8 mouse cellular contexts compared by ENCODE assay signal in the genomic region with DNA sequence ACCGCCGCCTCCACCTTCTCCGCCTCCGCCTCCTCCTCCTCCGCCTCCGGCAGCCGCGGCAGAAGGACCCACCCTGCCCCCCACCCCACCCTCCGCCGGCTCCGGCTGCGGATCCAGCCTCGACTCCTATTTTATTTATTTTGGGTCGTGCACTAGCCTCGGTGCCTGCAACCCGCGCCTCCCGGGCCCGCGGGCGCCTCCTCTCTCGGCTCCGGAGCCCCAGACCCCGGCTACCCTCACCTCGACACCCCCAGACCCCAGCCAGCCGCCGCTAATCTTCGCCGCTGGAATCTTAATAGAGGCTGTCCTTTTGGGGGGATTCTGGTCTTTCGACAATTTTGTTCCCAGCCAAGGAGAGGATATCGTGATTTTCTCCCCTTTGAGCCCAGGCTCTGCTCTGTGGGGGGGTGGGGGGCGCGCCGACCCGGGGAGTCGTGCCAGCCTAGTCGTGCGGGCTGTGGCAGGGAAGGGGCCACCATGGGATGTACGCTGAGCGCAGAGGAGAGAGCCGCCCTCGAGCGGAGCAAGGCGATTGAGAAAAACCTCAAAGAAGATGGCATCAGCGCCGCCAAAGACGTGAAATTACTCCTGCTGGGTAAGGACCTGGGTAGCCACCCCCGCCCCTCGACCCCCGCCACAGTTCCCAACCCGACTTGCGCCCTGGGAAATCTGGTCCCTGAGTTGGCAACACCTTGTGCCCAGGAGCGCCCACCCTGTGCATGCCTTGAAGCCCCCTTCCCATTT. TPM values are rescaled to one million over a fixed set of nuclear protein-coding genes. Genes with fewer than 3 reads are reported as not detected.
DNase-seq lines count a peak whose midpoint lies in the region; ATAC-seq and TF ChIP-seq lines count a peak whose summit lies in the region.

No protein-coding gene starts in this region.

- no peak for DNase-seq in liver, adult 2 months (ENCODE audit: extremely low read depth, low read depth, low spot score)
- DNase-seq in liver: no peak
- DNase-seq in cerebellum, adult 11 months: peak; percentile 57
- DNase-seq in forebrain, embryonic 10.5 days (ENCODE audit: extremely low spot score, low spot score): peak; percentile 42
- peak; percentile 40 for DNase-seq in liver, embryonic 11.5 days (ENCODE audit: low spot score)
- no peak for DNase-seq in adrenal gland, postnatal 4 days (ENCODE audit: low spot score in 2 of 2)
- DNase-seq in left cerebral cortex, postnatal 25 days (ENCODE audit: low spot score in 2 of 2): no peak

- peaks cover 16% of the 10 kb centered on the region for H3K27me3 ChIP-seq in liver, adult 2 months (ENCODE audit: control insufficient read depth, insufficient read depth, low read length)
- H3K27me3 ChIP-seq in forebrain, embryonic 10.5 days (ENCODE audit: poor library complexity, severe bottlenecking): peaks cover 55% of the 10 kb centered on the region
- peaks cover 57% of the 10 kb centered on the region for H3K27me3 ChIP-seq in liver, embryonic 11.5 days (replicated peaks; ENCODE audit: control insufficient read depth, insufficient read depth, low read length)
- peaks cover 22% of the 10 kb centered on the region for H3K27me3 ChIP-seq in stomach, embryonic 15.5 days (replicated peaks)

- peak overlapping the region; percentile 66 for H3K4me3 ChIP-seq in liver, adult 2 months (ENCODE audit: insufficient read depth, low read depth, low read length)
- H3K4me3 ChIP-seq in forebrain, embryonic 10.5 days: peak overlapping the region; percentile 78
- H3K4me3 ChIP-seq in liver, embryonic 11.5 days (ENCODE audit: low read depth, low read length): peak overlapping the region; percentile 62
- peak overlapping the region; percentile 66 for H3K4me3 ChIP-seq in stomach, embryonic 15.5 days (replicated peaks)

- intact Hi-C loops in left cerebral cortex, postnatal 25 days (cut with DNase I): loop anchor here (1.0 to 5.0 kb wide), 4 partner anchors 71 to 241 kb away; no protein-coding TSS in a partner anchor

- no peak for TF ChIP-seq POLR2A in liver, adult 2 months (IDR thresholded peaks at IDR 0.05; ENCODE audit: extremely low read depth, insufficient read depth, low read length)

- no peaks in the 10 kb centered on the region for H3K79me2 ChIP-seq in liver, adult 2 months (ENCODE audit: control insufficient read depth, insufficient read depth, low read length)

- WGBS in liver, adult 2 months: 4% methylated on average over 50 of the region's 53 CpGs
- under 1% methylated on average over 53 of the region's 53 CpGs for WGBS in forebrain, embryonic 10.5 days
- 2% methylated on average over 41 of the region's 53 CpGs for WGBS in liver, embryonic 11.5 days
- WGBS in stomach, embryonic 15.5 days: under 1% methylated on average over 48 of the region's 53 CpGs

- TF ChIP-seq CTCF in liver, adult 2 months (IDR thresholded peaks at IDR 0.05; ENCODE audit: low read depth, low read length): no peak

- no peaks in the 10 kb centered on the region for H3K36me3 ChIP-seq in liver, adult 2 months (ENCODE audit: control insufficient read depth, insufficient read depth, low read length)
- no peaks in the 10 kb centered on the region for H3K36me3 ChIP-seq in forebrain, embryonic 10.5 days (replicated peaks)
- H3K36me3 ChIP-seq in liver, embryonic 11.5 days (ENCODE audit: control insufficient read depth, insufficient read depth, low read length): no peaks in the 10 kb centered on the region
- no peaks in the 10 kb centered on the region for H3K36me3 ChIP-seq in stomach, embryonic 15.5 days

- peak overlapping the region; percentile 69 for H3K9ac ChIP-seq in liver, adult 2 months (ENCODE audit: low read depth, low read length)
- H3K9ac ChIP-seq in liver, embryonic 11.5 days (ENCODE audit: low read depth, low read length): peak overlapping the region; percentile 21; the same call in 1 of the 2 replicates
- peak overlapping the region; percentile 37 for H3K9ac ChIP-seq in stomach, embryonic 15.5 days

- peak overlapping the region; percentile 89 for H3K4me2 ChIP-seq in liver, embryonic 11.5 days
- peak overlapping the region; percentile 88 for H3K4me2 ChIP-seq in stomach, embryonic 15.5 days

- H3K4me1 ChIP-seq in liver, adult 2 months (ENCODE audit: control insufficient read depth, insufficient read depth, low read length): no peaks in the 10 kb centered on the region; the same call in 1 of the 2 replicates
- peaks cover 51% of the 10 kb centered on the region for H3K4me1 ChIP-seq in forebrain, embryonic 10.5 days
- peaks cover 4% of the 10 kb centered on the region; the same call in 1 of the 2 replicates for H3K4me1 ChIP-seq in liver, embryonic 11.5 days (replicated peaks; ENCODE audit: control insufficient read depth, insufficient read depth, low read length)
- H3K4me1 ChIP-seq in stomach, embryonic 15.5 days: peaks cover 22% of the 10 kb centered on the region

- H3K9me3 ChIP-seq in forebrain, embryonic 10.5 days: no peaks in the 10 kb centered on the region
- H3K9me3 ChIP-seq in liver, embryonic 11.5 days (ENCODE audit: control insufficient read depth, low read length): no peaks in the 10 kb centered on the region
- H3K9me3 ChIP-seq in stomach, embryonic 15.5 days: no peaks in the 10 kb centered on the region

- no peak for ATAC-seq in liver, embryonic 11.5 days (replicated peaks; ENCODE audit: low FRiP score)
- ATAC-seq in stomach, embryonic 15.5 days (ENCODE audit: insufficient read depth, low FRiP score, low read depth): no peak

- H3K27ac ChIP-seq in liver, adult 2 months (replicated peaks; ENCODE audit: insufficient read depth, low read depth, low read length): no peak overlapping the region
- peak overlapping the region; percentile 93 for H3K27ac ChIP-seq in forebrain, embryonic 10.5 days
- no peak overlapping the region for H3K27ac ChIP-seq in liver, embryonic 11.5 days (ENCODE audit: low read depth, low read length)
- peak overlapping the region; percentile 68 for H3K27ac ChIP-seq in stomach, embryonic 15.5 days

RNA-seq across cellular contexts. Expression of a gene that starts 1.3 kb away (rescaled TPM):
- under 0.01 and 0.20 TPM in 2 replicates for total RNA-seq in liver, adult 2 months (2014; rRNA removed)
- 0.19 and 0.26 TPM in 2 replicates for polyA plus RNA-seq in liver, adult 2 months (2012; rRNA removed)
- 13.0 and 16.0 TPM in 2 replicates for polyA plus RNA-seq in forebrain, embryonic 10.5 days (2016; fragmentation: Nextera tagmentation; extraction: Ambion mirVana)
- 2.4 and 2.8 TPM in 2 replicates for polyA plus RNA-seq in liver, embryonic 11.5 days (2014; fragmentation: Nextera tagmentation; extraction: Ambion mirVana)
- polyA plus RNA-seq in stomach, embryonic 15.5 days (2015; fragmentation: Nextera tagmentation; extraction: Ambion mirVana): 14.9 and 15.1 TPM in 2 replicates
- total RNA-seq in adrenal gland, postnatal 4 days (2021): 10 to 100 TPM; 51.9 to 69.8 TPM
- total RNA-seq in left cerebral cortex, postnatal 25 days (2021): 100 to 1,000 TPM; 738 to 746 TPM

Comparison
In these comparisons a context has a peak if more than half of its experiments do, and no peak if none do; other contexts are left out.
1. DNase-seq: peak in cerebellum, adult 11 months (single experiment), forebrain, embryonic 10.5 days (single experiment) and liver, embryonic 11.5 days (single experiment); none in liver, adult 2 months (single experiment), liver (single experiment), adrenal gland, postnatal 4 days (0 of 2) and left cerebral cortex, postnatal 25 days (0 of 2).
2. H3K27ac ChIP-seq: peak in forebrain, embryonic 10.5 days (single experiment) and stomach, embryonic 15.5 days (single experiment); none in liver, adult 2 months (single experiment) and liver, embryonic 11.5 days (single experiment).
3. Peak in every context shown above with its lines, with median percentiles within 50 percentile points of each other: H3K4me3 ChIP-seq and H3K9ac ChIP-seq.